Mouse (Mus musculus) E14TG2a.4 (cell line): ENCODE results near the gene Tmigd1.

Source experiments
- CTCF ChIP-seq: conservative IDR thresholded peaks from 2 replicates; pipeline ENCODE4 v1.5.1; 2014; ENCODE audit warnings: low read length
- POU5F1 ChIP-seq: IDR thresholded peaks from 2 replicates; pipeline ENCODE4 v1.6.1; 2014; ENCODE audit warnings: low read length, borderline replicate concordance

DNA sequence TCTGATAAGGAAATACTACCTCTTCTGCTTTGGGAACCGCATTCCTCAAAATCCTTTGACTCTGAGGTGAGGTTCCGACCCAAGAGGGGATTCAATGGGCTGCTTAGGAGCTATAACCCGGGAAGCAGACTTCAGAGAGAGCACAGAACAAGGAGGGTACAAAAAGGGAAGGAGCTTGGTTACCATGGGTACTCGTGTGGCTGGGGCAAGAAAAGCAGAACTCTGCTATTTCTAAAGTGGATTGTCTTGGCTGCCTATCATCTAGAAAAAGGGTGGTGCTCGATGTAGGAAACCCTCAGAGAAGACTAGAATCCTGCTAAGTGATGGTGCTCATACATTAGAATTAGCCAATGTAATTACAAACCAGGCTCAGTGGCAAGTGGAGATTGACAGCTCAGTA is 42.7 kb upstream of the Tmigd1 start:
- TF ChIP-seq CTCF: no peak
- no peak for TF ChIP-seq POU5F1
